Mouse (Mus musculus): ENCODE measurements around the gene Cpsf4l. TPM values are rescaled to one million over a fixed set of nuclear protein-coding genes. Genes with fewer than 3 reads are reported as not detected.
"Not testable (repeated sequence)": the region's sequence is repeated elsewhere in the genome, so short reads cannot be mapped to it uniquely, and the experiment has no call there.

The Cpsf4l gene
- polyA plus RNA-seq, 1 experiment from 2014 or later: 0.18 TPM

GRCm38 (mm10) chr11:113667704-113668103, 42.1 kb downstream of the Cpsf4l start:
- no peak overlapping the region for H3K4me3 ChIP-seq (ENCODE audit: low read depth, low read length)
- no peaks in the 10 kb centered on the region for H3K9me3 ChIP-seq (replicated peaks; ENCODE audit: control insufficient read depth, low read length)
- H3K4me1 ChIP-seq (ENCODE audit: control insufficient read depth, low read depth, low read length): peaks cover 44% of the 10 kb centered on the region
- H3K4me2 ChIP-seq (ENCODE audit: low read depth, low read length): no peak overlapping the region
- peak overlapping the region; percentile 34 for H3K27ac ChIP-seq (ENCODE audit: low read length)
- WGBS (ENCODE audit: insufficient replicate concordance): 72% methylated on average over 4 of the region's 4 CpGs
- no peaks in the 10 kb centered on the region for H3K27me3 ChIP-seq (ENCODE audit: control insufficient read depth, insufficient read depth, low read depth, low read length)
- H3K9ac ChIP-seq (ENCODE audit: low read depth, low read length): peak overlapping the region; percentile 11; the same call in 1 of the 2 replicates
- H3K36me3 ChIP-seq (ENCODE audit: control insufficient read depth, insufficient read depth): peaks cover 47% of the 10 kb centered on the region
- ATAC-seq (ENCODE audit: low read depth): no peak

- peak overlapping the region; percentile 45; the same call in 1 of the 2 replicates for H3K4me2 ChIP-seq (ENCODE audit: low read depth, low read length)
- peaks cover 46% of the 10 kb centered on the region for H3K36me3 ChIP-seq (ENCODE audit: control insufficient read depth, insufficient read depth)
- H3K27me3 ChIP-seq (ENCODE audit: control insufficient read depth, insufficient read depth, low read depth, low read length): no peaks in the 10 kb centered on the region
- no peak overlapping the region for H3K9ac ChIP-seq (ENCODE audit: low read depth, low read length)
- H3K27ac ChIP-seq (ENCODE audit: low read length): peak overlapping the region; percentile 79
- no peak overlapping the region for H3K4me3 ChIP-seq (ENCODE audit: low read depth, low read length)
- 70% methylated on average over 2 of the region's 2 CpGs for WGBS (ENCODE audit: insufficient replicate concordance)
- ATAC-seq (ENCODE audit: low read depth): no peak
- H3K4me1 ChIP-seq (ENCODE audit: control insufficient read depth, low read depth, low read length): peaks cover 44% of the 10 kb centered on the region
- no peaks in the 10 kb centered on the region for H3K9me3 ChIP-seq (replicated peaks; ENCODE audit: control insufficient read depth, low read length)
These were observed 42.7 kb downstream of the Cpsf4l start for GRCm38 (mm10) chr11:113667122-113667521.

- Histone ChIP-seq H3K9me3 (replicated peaks; ENCODE audit: control insufficient read depth, low read length) (no peaks in the 10 kb centered on the region), H3K9ac (ENCODE audit: low read depth, low read length) (peak overlapping the region; percentile 44; the same call in 1 of the 2 replicates), H3K27ac (ENCODE audit: low read length) (peak overlapping the region; percentile 79), H3K36me3 (ENCODE audit: control insufficient read depth, insufficient read depth) (peaks cover 50% of the 10 kb centered on the region), H3K27me3 (ENCODE audit: control insufficient read depth, insufficient read depth, low read depth, low read length) (no peaks in the 10 kb centered on the region), H3K4me3 (ENCODE audit: low read depth, low read length) (peak overlapping the region; percentile 14; the same call in 1 of the 2 replicates), H3K4me1 (ENCODE audit: control insufficient read depth, low read depth, low read length) (peaks cover 44% of the 10 kb centered on the region), H3K4me2 (ENCODE audit: low read depth, low read length) (peak overlapping the region; percentile 45)
- ATAC-seq (ENCODE audit: low read depth): peak; percentile 52
- 29% methylated on average over 10 of the region's 10 CpGs for WGBS (ENCODE audit: insufficient replicate concordance)
These were observed 43.2 kb downstream of the Cpsf4l start for GRCm38 (mm10) chr11:113666648-113667047.

- no peaks in the 10 kb centered on the region for H3K9me3 ChIP-seq (replicated peaks; ENCODE audit: control insufficient read depth, low read length)
- H3K36me3 ChIP-seq (ENCODE audit: control insufficient read depth, insufficient read depth): peaks cover 54% of the 10 kb centered on the region
These were observed 43.6 kb downstream of the Cpsf4l start for GRCm38 (mm10) chr11:113666205-113666604.

GRCm38 (mm10) chr11:113664279-113664678, 45.5 kb downstream of the Cpsf4l start:
- H3K27me3 ChIP-seq (ENCODE audit: control insufficient read depth, insufficient read depth, low read depth, low read length): no peaks in the 10 kb centered on the region
- no peak for ATAC-seq (ENCODE audit: low read depth)
- H3K27ac ChIP-seq (ENCODE audit: low read length): no peak overlapping the region
- no peak overlapping the region for H3K4me2 ChIP-seq (ENCODE audit: low read depth, low read length)
- WGBS (ENCODE audit: insufficient replicate concordance): 77% methylated on average over 2 of the region's 2 CpGs
- H3K4me1 ChIP-seq (ENCODE audit: control insufficient read depth, low read depth, low read length): peaks cover 33% of the 10 kb centered on the region
- peaks cover 57% of the 10 kb centered on the region for H3K36me3 ChIP-seq (ENCODE audit: control insufficient read depth, insufficient read depth)
- H3K9me3 ChIP-seq (replicated peaks; ENCODE audit: control insufficient read depth, low read length): no peaks in the 10 kb centered on the region
- no peak overlapping the region for H3K9ac ChIP-seq (ENCODE audit: low read depth, low read length)
- H3K4me3 ChIP-seq (ENCODE audit: low read depth, low read length): no peak overlapping the region

More at GRCm38 (mm10) chr11:113666205-113666604, 43.6 kb downstream of the Cpsf4l start:
- Histone ChIP-seq H3K4me1 (ENCODE audit: control insufficient read depth, low read depth, low read length) (peaks cover 44% of the 10 kb centered on the region), H3K27me3 (ENCODE audit: control insufficient read depth, insufficient read depth, low read depth, low read length) (no peaks in the 10 kb centered on the region), H3K9ac (ENCODE audit: low read depth, low read length) (no peak overlapping the region), H3K27ac (ENCODE audit: low read length) (peak overlapping the region; percentile 79), H3K4me3 (ENCODE audit: low read depth, low read length) (no peak overlapping the region), H3K4me2 (ENCODE audit: low read depth, low read length) (peak overlapping the region; percentile 45)
- peak; percentile 68 for ATAC-seq (ENCODE audit: low read depth)
- WGBS (ENCODE audit: insufficient replicate concordance): 41% methylated on average over 6 of the region's 6 CpGs

- H3K9ac ChIP-seq (ENCODE audit: low read depth, low read length): no peak overlapping the region
- H3K27me3 ChIP-seq (ENCODE audit: control insufficient read depth, insufficient read depth, low read depth, low read length): no peaks in the 10 kb centered on the region
- H3K4me3 ChIP-seq (ENCODE audit: low read depth, low read length): no peak overlapping the region
- H3K27ac ChIP-seq (ENCODE audit: low read length): no peak overlapping the region
- 82% methylated on average over 18 of the region's 18 CpGs for WGBS (ENCODE audit: insufficient replicate concordance)
- no peak overlapping the region for H3K4me2 ChIP-seq (ENCODE audit: low read depth, low read length)
- no peak for ATAC-seq (ENCODE audit: low read depth)
- H3K36me3 ChIP-seq (ENCODE audit: control insufficient read depth, insufficient read depth): peaks cover 69% of the 10 kb centered on the region
- H3K4me1 ChIP-seq (ENCODE audit: control insufficient read depth, low read depth, low read length): peaks cover 9% of the 10 kb centered on the region
- H3K9me3 ChIP-seq (replicated peaks; ENCODE audit: control insufficient read depth, low read length): no peaks in the 10 kb centered on the region
These were observed 47.9 kb downstream of the Cpsf4l start for GRCm38 (mm10) chr11:113661835-113662351.

- ATAC-seq (ENCODE audit: low read depth): no peak
- Histone ChIP-seq H3K9ac (ENCODE audit: low read depth, low read length) (no peak overlapping the region), H3K27ac (ENCODE audit: low read length) (no peak overlapping the region), H3K36me3 (ENCODE audit: control insufficient read depth, insufficient read depth) (peaks cover 76% of the 10 kb centered on the region), H3K9me3 (replicated peaks; ENCODE audit: control insufficient read depth, low read length) (no peaks in the 10 kb centered on the region), H3K4me2 (ENCODE audit: low read depth, low read length) (no peak overlapping the region), H3K4me1 (ENCODE audit: control insufficient read depth, low read depth, low read length) (no peaks in the 10 kb centered on the region; the same call in 1 of the 2 replicates), H3K27me3 (ENCODE audit: control insufficient read depth, insufficient read depth, low read depth, low read length) (no peaks in the 10 kb centered on the region), H3K4me3 (ENCODE audit: low read depth, low read length) (no peak overlapping the region)
- 90% methylated on average over 11 of the region's 11 CpGs for WGBS (ENCODE audit: insufficient replicate concordance)
These were observed 48.9 kb downstream of the Cpsf4l start for GRCm38 (mm10) chr11:113660940-113661339.

- not testable (repeated sequence) for H3K4me2 ChIP-seq (ENCODE audit: low read depth, low read length); H3K9me3 ChIP-seq (replicated peaks; ENCODE audit: control insufficient read depth, low read length); H3K27me3 ChIP-seq (ENCODE audit: control insufficient read depth, insufficient read depth, low read depth, low read length); H3K4me1 ChIP-seq (ENCODE audit: control insufficient read depth, low read depth, low read length); H3K9ac ChIP-seq (ENCODE audit: low read depth, low read length); H3K27ac ChIP-seq (ENCODE audit: low read length); ATAC-seq (ENCODE audit: low read depth); H3K4me3 ChIP-seq (ENCODE audit: low read depth, low read length)
- 95% methylated on average over 3 of the region's 3 CpGs for WGBS (ENCODE audit: insufficient replicate concordance)
- H3K36me3 ChIP-seq (ENCODE audit: control insufficient read depth, insufficient read depth): peaks cover 82% of the 10 kb centered on the region
These were observed 49.6 kb downstream of the Cpsf4l start for GRCm38 (mm10) chr11:113660213-113660612.

- no peak for ATAC-seq (ENCODE audit: low read depth)
- Histone ChIP-seq H3K9me3 (replicated peaks; ENCODE audit: control insufficient read depth, low read length) (no peaks in the 10 kb centered on the region), H3K4me2 (ENCODE audit: low read depth, low read length) (no peak overlapping the region), H3K4me1 (ENCODE audit: control insufficient read depth, low read depth, low read length) (no peaks in the 10 kb centered on the region), H3K9ac (ENCODE audit: low read depth, low read length) (no peak overlapping the region), H3K36me3 (ENCODE audit: control insufficient read depth, insufficient read depth) (peaks cover 85% of the 10 kb centered on the region), H3K4me3 (ENCODE audit: low read depth, low read length) (no peak overlapping the region), H3K27ac (ENCODE audit: low read length) (no peak overlapping the region), H3K27me3 (ENCODE audit: control insufficient read depth, insufficient read depth, low read depth, low read length) (no peaks in the 10 kb centered on the region)
- 82% methylated on average over 4 of the region's 4 CpGs for WGBS (ENCODE audit: insufficient replicate concordance)
These were observed 51.1 kb downstream of the Cpsf4l start for GRCm38 (mm10) chr11:113658763-113659162.

Measured in liver, embryonic 16.5 days (tissue).